Comparison of ENCODE assay signal across 18 mouse cellular contexts in the genomic region with DNA sequence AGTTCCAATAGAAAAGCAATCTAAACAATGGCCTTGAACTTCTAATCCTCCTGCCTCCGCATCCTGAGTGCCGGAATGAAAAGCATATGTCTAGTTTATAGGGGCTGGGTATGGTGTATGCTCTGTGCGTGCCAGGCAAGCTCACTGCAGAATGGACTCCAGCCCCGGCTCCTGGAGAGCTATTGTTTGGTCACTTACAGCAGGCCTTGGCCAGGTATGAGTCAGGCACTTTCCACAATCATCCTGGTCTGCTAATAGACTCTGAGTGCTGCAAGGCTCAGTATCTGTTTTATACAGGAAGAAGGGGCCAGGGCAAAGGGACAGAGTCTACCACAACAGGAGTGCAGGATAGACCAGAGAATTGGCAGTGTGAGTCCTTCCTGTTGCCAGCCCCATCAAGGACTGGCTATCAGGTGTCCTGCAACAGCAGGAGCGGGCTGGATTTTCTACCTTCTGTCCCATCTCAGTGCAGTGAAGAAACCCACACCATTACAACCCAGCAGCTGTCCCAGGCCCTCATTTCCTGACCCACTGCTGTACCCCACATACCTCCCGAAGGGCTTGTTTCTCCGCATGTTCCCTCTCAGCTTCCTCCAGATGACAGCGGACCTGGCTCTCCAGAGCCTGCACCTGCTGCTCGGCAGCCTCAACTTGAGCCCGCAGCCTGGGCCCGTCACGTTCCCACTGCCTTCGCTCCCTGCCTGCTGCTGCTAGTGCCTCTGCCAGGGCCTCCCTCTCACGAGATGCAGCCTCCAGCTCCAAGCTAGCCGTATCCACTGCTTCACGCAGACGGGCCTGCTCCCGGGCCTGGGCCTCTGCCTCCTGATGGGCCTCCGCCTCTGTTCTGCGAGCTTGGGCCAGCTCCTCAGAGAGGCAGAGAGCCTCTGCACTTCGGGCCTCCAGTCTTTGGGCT. TPM values are rescaled to one million over a fixed set of nuclear protein-coding genes. Genes with fewer than 3 reads are reported as not detected.
DNase-seq lines count a peak whose midpoint lies in the region; ATAC-seq and TF ChIP-seq lines count a peak whose summit lies in the region.
"Had no signal": no experiment of that assay in that cellular context is flagged by ENCODE, and none has a peak within 500 bp of the region (broad histone marks: within the 10 kb centered on the region; RNA-seq: fewer than 3 reads in every experiment).

No protein-coding gene starts in this region.

- H3K9me3 ChIP-seq in heart, embryonic 10.5 days: no peaks in the 10 kb centered on the region
- H3K9me3 ChIP-seq in neural tube, embryonic 13.5 days: no peaks in the 10 kb centered on the region
- H3K9me3 ChIP-seq in neural tube, embryonic 15.5 days (replicated peaks): no peaks in the 10 kb centered on the region
- no peaks in the 10 kb centered on the region for H3K9me3 ChIP-seq in intestine, embryonic 16.5 days (ENCODE audit: control insufficient read depth, low read length)
- no peaks in the 10 kb centered on the region for H3K9me3 ChIP-seq in stomach, postnatal 0 days (ENCODE audit: control insufficient read depth, low read length)
- H3K9me3 ChIP-seq: stomach, embryonic 15.5 days had no signal

- 76% methylated on average over 21 of the region's 21 CpGs for WGBS in heart, embryonic 10.5 days
- 78% methylated on average over 21 of the region's 21 CpGs for WGBS in neural tube, embryonic 13.5 days
- 78% methylated on average over 21 of the region's 21 CpGs for WGBS in neural tube, embryonic 15.5 days
- 78% methylated on average over 21 of the region's 21 CpGs for WGBS in intestine, embryonic 16.5 days
- WGBS in stomach, postnatal 0 days: 79% methylated on average over 21 of the region's 21 CpGs

- no peak for TF ChIP-seq CTCF in stomach, postnatal 0 days (IDR thresholded peaks at IDR 0.05; ENCODE audit: low read depth)

- ATAC-seq in neural tube, embryonic 13.5 days (ENCODE audit: low read depth): no peak
- no peak for ATAC-seq in neural tube, embryonic 15.5 days (ENCODE audit: low FRiP score)
- ATAC-seq in intestine, embryonic 16.5 days: peak; percentile 67
- peak; percentile 72 for ATAC-seq in stomach, postnatal 0 days (ENCODE audit: low FRiP score, low TSS enrichment)
- ATAC-seq: forebrain, postnatal 0 days had no signal

- no peak for TF ChIP-seq EP300 in stomach, postnatal 0 days (optimal IDR thresholded peaks at IDR 0.05)

- peaks cover 80% of the 10 kb centered on the region for H3K27me3 ChIP-seq in heart, embryonic 10.5 days (ENCODE audit: insufficient read depth, poor library complexity, severe bottlenecking)
- peaks cover 37% of the 10 kb centered on the region for H3K27me3 ChIP-seq in neural tube, embryonic 13.5 days
- H3K27me3 ChIP-seq in neural tube, embryonic 15.5 days (replicated peaks): peaks cover 39% of the 10 kb centered on the region
- peaks cover 27% of the 10 kb centered on the region for H3K27me3 ChIP-seq in intestine, embryonic 16.5 days (replicated peaks; ENCODE audit: control insufficient read depth, insufficient read depth, low read length)
- H3K27me3 ChIP-seq in stomach, postnatal 0 days (ENCODE audit: control insufficient read depth, insufficient read depth, low read length): no peaks in the 10 kb centered on the region; the same call in 1 of the 2 replicates

- H3K4me1 ChIP-seq in heart, embryonic 10.5 days: peaks cover 39% of the 10 kb centered on the region
- peaks cover 26% of the 10 kb centered on the region for H3K4me1 ChIP-seq in neural tube, embryonic 13.5 days (replicated peaks)
- H3K4me1 ChIP-seq in neural tube, embryonic 15.5 days: peaks cover 22% of the 10 kb centered on the region
- peaks cover 22% of the 10 kb centered on the region for H3K4me1 ChIP-seq in intestine, embryonic 16.5 days (ENCODE audit: control insufficient read depth, insufficient read depth, low read length)
- H3K4me1 ChIP-seq in stomach, postnatal 0 days (replicated peaks; ENCODE audit: control insufficient read depth, insufficient read depth): no peaks in the 10 kb centered on the region; the same call in 1 of the 2 replicates

- H3K9ac ChIP-seq in neural tube, embryonic 13.5 days: 0 out of 2 replicates have a peak overlapping the region, but pooled peaks have one; percentile 35
- H3K9ac ChIP-seq in neural tube, embryonic 15.5 days (replicated peaks): no peak overlapping the region
- peak overlapping the region; percentile 11; the same call in 1 of the 2 replicates for H3K9ac ChIP-seq in intestine, embryonic 16.5 days (ENCODE audit: low read depth, low read length)
- no peak overlapping the region for H3K9ac ChIP-seq in stomach, postnatal 0 days (ENCODE audit: low read length)
- H3K9ac ChIP-seq: forebrain, postnatal 0 days; stomach, embryonic 15.5 days had no signal

- peak; percentile 59 for DNase-seq in heart, embryonic 10.5 days (ENCODE audit: low spot score)
- no peak for DNase-seq in heart, postnatal 4 days
- peak; percentile 56 for DNase-seq in stomach, postnatal 0 days (ENCODE audit: low spot score)
- DNase-seq in kidney, adult 11 months: no peak
- DNase-seq: B cell, adult 2 months; cerebellum, adult 8-10 months; forebrain, postnatal 0 days; kidney, postnatal 4 days; layer of hippocampus, postnatal 36 days; lung, adult 18-20 months; lung, postnatal 36 days; right cerebral cortex, postnatal 14 days; thymus, postnatal 25 days had no signal

- no peak overlapping the region for H3K4me2 ChIP-seq in neural tube, embryonic 13.5 days
- H3K4me2 ChIP-seq in neural tube, embryonic 15.5 days: no peak overlapping the region
- no peak overlapping the region for H3K4me2 ChIP-seq in intestine, embryonic 16.5 days (ENCODE audit: low read depth, low read length)
- H3K4me2 ChIP-seq in stomach, postnatal 0 days (replicated peaks; ENCODE audit: low read depth): no peak overlapping the region
- H3K4me2 ChIP-seq: liver, embryonic 11.5 days; stomach, embryonic 15.5 days had no signal

- no peak overlapping the region for H3K4me3 ChIP-seq in heart, embryonic 10.5 days
- no peak overlapping the region for H3K4me3 ChIP-seq in neural tube, embryonic 13.5 days
- no peak overlapping the region for H3K4me3 ChIP-seq in neural tube, embryonic 15.5 days (replicated peaks)
- no peak overlapping the region for H3K4me3 ChIP-seq in intestine, embryonic 16.5 days (ENCODE audit: low read length)
- H3K4me3 ChIP-seq in stomach, postnatal 0 days (ENCODE audit: low read depth, low read length): no peak overlapping the region
- H3K4me3 ChIP-seq: stomach, embryonic 15.5 days had no signal

- 0 out of 2 replicates have a peak overlapping the region, but pooled peaks have one; percentile 17 for H3K27ac ChIP-seq in heart, embryonic 10.5 days
- no peak overlapping the region for H3K27ac ChIP-seq in neural tube, embryonic 13.5 days (replicated peaks)
- no peak overlapping the region for H3K27ac ChIP-seq in neural tube, embryonic 15.5 days (replicated peaks)
- peak overlapping the region; percentile 45; the same call in 1 of the 2 replicates for H3K27ac ChIP-seq in intestine, embryonic 16.5 days (ENCODE audit: low read length)
- H3K27ac ChIP-seq in stomach, postnatal 0 days (replicated peaks): no peak overlapping the region
- H3K27ac ChIP-seq: stomach, embryonic 15.5 days had no signal

- H3K36me3 ChIP-seq in heart, embryonic 10.5 days: no peaks in the 10 kb centered on the region
- no peaks in the 10 kb centered on the region for H3K36me3 ChIP-seq in neural tube, embryonic 13.5 days
- H3K36me3 ChIP-seq in neural tube, embryonic 15.5 days: no peaks in the 10 kb centered on the region
- H3K36me3 ChIP-seq in intestine, embryonic 16.5 days (ENCODE audit: control insufficient read depth, insufficient read depth, low read length): no peaks in the 10 kb centered on the region
- H3K36me3 ChIP-seq in stomach, postnatal 0 days (ENCODE audit: control insufficient read depth, insufficient read depth, low read length): no peaks in the 10 kb centered on the region
- H3K36me3 ChIP-seq: stomach, embryonic 15.5 days had no signal

RNA-seq across cellular contexts. Expression of gene Ccdc88b, which starts 5.4 kb away (rescaled TPM):
- 0.38 and 0.63 TPM in 2 replicates for polyA plus RNA-seq in heart, embryonic 10.5 days (2016; fragmentation: Nextera tagmentation; extraction: Ambion mirVana)
- under 1 TPM; 0.41 to 0.52 TPM for total RNA-seq in heart, postnatal 4 days (2021)
- polyA plus RNA-seq in neural tube, embryonic 13.5 days (2015; fragmentation: Nextera tagmentation; extraction: Ambion mirVana): 0.54 and 1.3 TPM in 2 replicates
- polyA plus RNA-seq in neural tube, embryonic 15.5 days (2015; fragmentation: Nextera tagmentation; extraction: Ambion mirVana): 0.92 and 1.8 TPM in 2 replicates
- 1.1 and 1.3 TPM in 2 replicates for polyA plus RNA-seq in intestine, embryonic 16.5 days (2015; fragmentation: Nextera tagmentation; extraction: Ambion mirVana)
- 0.34 and 0.45 TPM in 2 replicates for polyA plus RNA-seq in stomach, postnatal 0 days (2015; fragmentation: Nextera tagmentation; extraction: Ambion mirVana)

RNA-seq across cellular contexts. Expression of gene Rps6ka4, which starts 12.2 kb away (rescaled TPM):
- 10.1 and 14.7 TPM in 2 replicates for polyA plus RNA-seq in heart, embryonic 10.5 days (2016; fragmentation: Nextera tagmentation; extraction: Ambion mirVana)
- 10 to 100 TPM; 22.6 to 28.7 TPM for total RNA-seq in heart, postnatal 4 days (2021)
- 8.4 and 9.8 TPM in 2 replicates for polyA plus RNA-seq in neural tube, embryonic 13.5 days (2015; fragmentation: Nextera tagmentation; extraction: Ambion mirVana)
- 15.7 and 16.2 TPM in 2 replicates for polyA plus RNA-seq in neural tube, embryonic 15.5 days (2015; fragmentation: Nextera tagmentation; extraction: Ambion mirVana)
- polyA plus RNA-seq in intestine, embryonic 16.5 days (2015; fragmentation: Nextera tagmentation; extraction: Ambion mirVana): 20.5 and 20.7 TPM in 2 replicates
- 34.7 and 34.9 TPM in 2 replicates for polyA plus RNA-seq in stomach, postnatal 0 days (2015; fragmentation: Nextera tagmentation; extraction: Ambion mirVana)

RNA-seq across cellular contexts. Expression of gene Trmt112, which starts 56.8 kb away (rescaled TPM):
- polyA plus RNA-seq in heart, embryonic 10.5 days (2016; fragmentation: Nextera tagmentation; extraction: Ambion mirVana): 89.9 and 116 TPM in 2 replicates
- 10 to 100 TPM; 34.4 to 35.5 TPM for total RNA-seq in heart, postnatal 4 days (2021)
- 117 and 159 TPM in 2 replicates for polyA plus RNA-seq in neural tube, embryonic 13.5 days (2015; fragmentation: Nextera tagmentation; extraction: Ambion mirVana)
- 103 and 113 TPM in 2 replicates for polyA plus RNA-seq in neural tube, embryonic 15.5 days (2015; fragmentation: Nextera tagmentation; extraction: Ambion mirVana)
- 97.6 and 111 TPM in 2 replicates for polyA plus RNA-seq in intestine, embryonic 16.5 days (2015; fragmentation: Nextera tagmentation; extraction: Ambion mirVana)
- 75.8 and 85.9 TPM in 2 replicates for polyA plus RNA-seq in stomach, postnatal 0 days (2015; fragmentation: Nextera tagmentation; extraction: Ambion mirVana)

RNA-seq across cellular contexts. Expression of gene Prdx5, which starts 57.3 kb away (rescaled TPM):
- 166 and 169 TPM in 2 replicates for polyA plus RNA-seq in heart, embryonic 10.5 days (2016; fragmentation: Nextera tagmentation; extraction: Ambion mirVana)
- 100 to 1,000 TPM; 309 to 336 TPM for total RNA-seq in heart, postnatal 4 days (2021)
- 294 and 302 TPM in 2 replicates for polyA plus RNA-seq in neural tube, embryonic 13.5 days (2015; fragmentation: Nextera tagmentation; extraction: Ambion mirVana)
- polyA plus RNA-seq in neural tube, embryonic 15.5 days (2015; fragmentation: Nextera tagmentation; extraction: Ambion mirVana): 392 and 417 TPM in 2 replicates
- polyA plus RNA-seq in intestine, embryonic 16.5 days (2015; fragmentation: Nextera tagmentation; extraction: Ambion mirVana): 234 and 241 TPM in 2 replicates
- polyA plus RNA-seq in stomach, postnatal 0 days (2015; fragmentation: Nextera tagmentation; extraction: Ambion mirVana): 537 and 559 TPM in 2 replicates

Comparison
In these comparisons a context has a peak if more than half of its experiments do, and no peak if none do; other contexts are left out.
1. DNase-seq: peak in heart, embryonic 10.5 days (single experiment) and stomach, postnatal 0 days (single experiment); none in heart, postnatal 4 days (single experiment) and kidney, adult 11 months (single experiment).
2. H3K9ac ChIP-seq: peak in neural tube, embryonic 13.5 days (single experiment) and intestine, embryonic 16.5 days (single experiment); none in neural tube, embryonic 15.5 days (single experiment) and stomach, postnatal 0 days (single experiment).
3. H3K27ac ChIP-seq: peak in heart, embryonic 10.5 days (single experiment) and intestine, embryonic 16.5 days (single experiment); none in neural tube, embryonic 13.5 days (single experiment), neural tube, embryonic 15.5 days (single experiment) and stomach, postnatal 0 days (single experiment).
4. ATAC-seq: peak in intestine, embryonic 16.5 days (single experiment) and stomach, postnatal 0 days (single experiment); none in neural tube, embryonic 13.5 days (single experiment) and neural tube, embryonic 15.5 days (single experiment).